Mouse (Mus musculus): ENCODE measurements at regions not wholly inside any gene's neighbourhood (a gene's known extent, or its start where the extent isn't known, plus 50 kb on each side); places are given as distances from the start of the nearest gene placed in this dataset.
A peak's percentile ranks its signal among the peaks of the same experiment; 100 is the strongest.

DNA sequence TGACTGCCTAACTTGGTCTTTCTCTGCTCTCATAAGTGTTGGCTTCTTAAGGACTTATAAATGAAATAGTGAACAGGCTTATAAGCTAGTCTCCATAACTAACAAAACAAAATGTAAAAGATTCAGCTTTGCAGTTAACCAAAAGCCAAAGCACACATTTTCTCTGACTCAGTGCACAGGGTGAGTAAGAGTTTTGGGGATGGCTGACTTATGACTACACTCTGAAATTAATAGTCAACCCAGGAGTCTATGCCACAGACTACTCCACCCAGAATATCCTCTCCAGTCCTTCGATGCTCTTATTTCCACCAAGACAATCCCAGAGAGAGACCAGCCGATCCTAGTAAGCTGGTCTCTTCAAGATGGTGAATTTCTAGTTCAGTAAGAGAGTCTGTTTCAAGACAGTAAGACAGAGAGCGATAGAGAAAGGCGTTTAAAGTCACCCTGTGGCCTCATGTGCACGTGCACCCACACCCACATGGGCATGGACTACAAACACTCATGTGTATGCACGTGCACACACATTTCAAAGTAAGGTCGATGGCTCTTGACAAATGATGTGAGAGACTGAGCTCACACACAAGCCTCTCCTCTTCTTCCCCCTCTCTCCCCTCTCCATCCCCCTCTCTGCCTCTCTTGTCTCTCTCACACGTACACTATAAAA lies 351.2 kb upstream of the Pmfbp1 start:
- no peak for ATAC-seq (replicated peaks; ENCODE audit: low read depth, poor library complexity, severe bottlenecking)

DNA sequence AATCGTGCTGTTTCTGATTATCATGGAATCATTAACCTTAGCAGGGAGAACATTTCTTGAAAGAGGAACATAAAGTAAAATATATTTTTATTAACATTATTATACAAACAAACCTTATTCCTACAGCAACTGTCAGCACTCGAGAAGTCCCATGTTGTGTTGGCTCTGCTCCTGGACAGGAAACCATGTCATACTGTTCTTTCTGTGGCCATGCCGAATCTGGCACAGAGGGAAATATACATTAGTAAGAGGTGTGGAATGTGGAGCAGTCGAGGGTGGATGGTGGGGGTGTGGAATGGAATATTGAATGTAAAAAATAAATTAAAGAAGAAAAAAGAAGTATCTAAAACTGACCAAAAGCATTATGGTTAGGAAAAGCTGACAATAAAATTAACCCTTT lies 342.1 kb upstream of the Pmfbp1 start:
- ATAC-seq (replicated peaks; ENCODE audit: low read depth, poor library complexity, severe bottlenecking) = no peak

DNA sequence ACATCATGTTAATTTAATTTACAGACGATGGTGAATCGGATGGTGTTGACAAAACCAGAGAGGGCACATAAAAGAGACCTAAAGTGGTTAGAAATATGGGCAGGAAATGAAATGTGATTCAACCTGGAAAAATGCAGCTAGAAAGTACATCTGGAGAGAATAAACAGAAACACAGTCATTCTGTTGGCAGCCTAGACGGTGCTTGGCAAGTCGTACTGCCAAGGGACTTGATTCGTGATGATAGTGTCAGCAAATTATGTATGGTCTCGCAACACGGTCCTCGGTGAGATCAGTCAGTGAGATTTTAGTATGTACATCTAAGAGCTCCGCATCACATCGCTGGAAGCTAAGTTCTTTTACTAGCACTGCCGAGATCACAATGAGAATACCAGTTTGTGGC lies 338.3 kb upstream of the Pmfbp1 start:
- ATAC-seq (replicated peaks; ENCODE audit: low read depth, poor library complexity, severe bottlenecking) = no peak

DNA sequence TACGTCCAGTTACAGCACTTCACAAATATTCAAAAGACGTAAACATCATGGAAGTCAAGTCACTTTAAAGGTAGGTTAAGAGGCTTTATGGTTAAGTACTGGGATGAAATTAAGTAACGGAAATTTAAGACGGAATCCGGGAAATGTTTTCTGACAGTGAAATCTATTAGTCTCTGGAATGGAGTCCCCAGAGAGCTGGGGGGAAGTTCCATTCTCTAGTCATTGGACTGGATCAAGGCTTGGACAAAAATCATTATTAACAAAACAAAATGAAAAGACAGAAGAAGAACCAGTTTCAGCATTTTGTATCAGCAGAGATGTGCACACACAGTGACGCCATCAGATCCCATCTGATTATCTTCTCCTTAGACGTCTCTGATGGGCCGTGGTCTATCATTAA lies 337.8 kb upstream of the Pmfbp1 start:
- no peak for ATAC-seq (replicated peaks; ENCODE audit: low read depth, poor library complexity, severe bottlenecking)

- no peak for ATAC-seq (replicated peaks; ENCODE audit: low read depth, poor library complexity, severe bottlenecking)
Observed at GRCm38 (mm10) chr8:109172701-109173100, 321.1 kb upstream of the Pmfbp1 start.

- peak; percentile 66 for ATAC-seq (replicated peaks; ENCODE audit: low read depth, poor library complexity, severe bottlenecking)
Observed at GRCm38 (mm10) chr8:109185558-109186198, 308.1 kb upstream of the Pmfbp1 start.

DNA sequence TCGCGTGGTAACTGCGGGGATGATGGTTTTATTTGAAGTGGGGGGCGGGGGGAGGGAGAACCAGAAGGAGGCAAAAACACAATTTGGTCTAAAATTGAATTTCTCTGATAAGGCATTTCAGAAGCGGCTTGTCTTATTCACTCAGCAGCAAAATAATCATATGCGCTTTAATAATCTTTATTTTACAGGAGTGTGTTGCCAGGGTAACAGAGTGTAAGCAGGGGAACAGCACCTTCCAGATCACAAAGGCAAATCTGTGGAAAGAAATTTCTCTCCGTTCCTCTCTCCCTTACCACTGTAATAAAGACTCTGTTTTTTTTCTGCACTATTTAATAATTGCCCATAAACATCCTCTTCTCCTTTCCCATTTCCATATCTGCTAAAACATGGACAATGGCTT lies 306.2 kb upstream of the Pmfbp1 start:
- ATAC-seq (replicated peaks; ENCODE audit: low read depth, poor library complexity, severe bottlenecking) = no peak

GRCm38 (mm10) chr8:109214247-109214646 lies 279.6 kb upstream of the Pmfbp1 start:
- ATAC-seq (replicated peaks; ENCODE audit: low read depth, poor library complexity, severe bottlenecking) = no peak

DNA sequence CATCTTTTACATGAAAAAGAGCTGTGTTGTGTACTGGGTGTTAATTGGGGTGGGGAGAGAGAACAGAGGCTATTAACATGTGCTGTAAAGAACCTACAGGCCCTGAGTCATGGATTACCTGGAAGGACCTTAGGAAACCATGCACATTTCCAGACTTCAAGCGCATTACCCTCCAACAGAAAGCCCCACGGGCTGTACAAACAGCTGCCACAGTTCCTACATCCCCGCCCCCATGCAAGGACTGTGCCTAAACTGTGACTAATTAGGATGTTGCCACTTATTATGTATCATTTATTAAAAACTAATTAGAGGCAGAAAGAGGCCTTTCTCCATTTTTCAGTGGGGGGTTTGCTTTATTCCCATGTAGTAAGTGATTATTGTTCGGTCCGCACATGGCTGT lies 277.5 kb upstream of the Pmfbp1 start:
- ATAC-seq (replicated peaks; ENCODE audit: low read depth, poor library complexity, severe bottlenecking) = no peak

- ATAC-seq (replicated peaks; ENCODE audit: low read depth, poor library complexity, severe bottlenecking) = no peak
Observed at GRCm38 (mm10) chr8:109217326-109217725, 276.5 kb upstream of the Pmfbp1 start.

GRCm38 (mm10) chr8:109232281-109233234 lies 261.3 kb upstream of the Pmfbp1 start:
- no peak for ATAC-seq (replicated peaks; ENCODE audit: low read depth, poor library complexity, severe bottlenecking)

DNA sequence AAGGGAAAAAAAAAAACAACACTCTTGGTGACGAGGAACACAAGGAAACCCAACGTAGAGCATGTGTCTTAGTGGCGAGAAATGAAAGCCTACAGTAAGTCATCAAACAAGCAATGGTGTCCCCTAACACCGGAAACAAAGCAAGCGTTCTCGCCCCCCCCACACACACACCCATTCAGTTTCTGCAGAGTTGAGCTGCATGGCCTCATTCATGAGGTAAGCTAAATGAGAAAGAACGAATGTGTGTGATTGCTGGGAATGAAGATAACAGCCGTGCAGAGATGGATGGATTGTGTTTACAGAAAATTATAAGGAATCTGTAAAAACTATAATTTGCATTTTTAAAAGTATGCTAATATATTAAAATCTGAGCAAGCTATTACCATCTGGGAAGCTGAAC lies 248.3 kb upstream of the Pmfbp1 start:
- ATAC-seq (replicated peaks; ENCODE audit: low read depth, poor library complexity, severe bottlenecking) = no peak

DNA sequence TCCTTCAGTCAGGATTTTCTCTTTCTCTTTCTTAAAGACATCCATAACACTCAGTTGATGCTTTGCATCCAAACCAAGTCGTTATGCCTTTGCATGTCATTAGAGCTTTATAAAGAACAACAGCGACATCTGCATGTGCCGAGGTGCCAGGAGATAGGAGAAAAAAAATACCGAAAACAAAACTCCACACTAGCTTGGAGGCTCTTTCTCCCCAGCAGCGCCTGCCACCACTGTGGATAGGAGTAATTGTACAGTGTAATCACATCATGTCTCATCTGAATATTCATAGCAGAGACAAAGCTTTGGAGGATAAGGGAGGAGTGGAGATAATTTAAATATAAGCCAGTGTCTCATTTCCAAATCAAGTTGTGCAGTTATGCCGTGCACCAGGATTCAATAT lies 246.0 kb upstream of the Pmfbp1 start:
- ATAC-seq (replicated peaks; ENCODE audit: low read depth, poor library complexity, severe bottlenecking) = no peak

- no peak for ATAC-seq (replicated peaks; ENCODE audit: low read depth, poor library complexity, severe bottlenecking)
Observed at GRCm38 (mm10) chr8:109248356-109248755, 245.5 kb upstream of the Pmfbp1 start.

DNA sequence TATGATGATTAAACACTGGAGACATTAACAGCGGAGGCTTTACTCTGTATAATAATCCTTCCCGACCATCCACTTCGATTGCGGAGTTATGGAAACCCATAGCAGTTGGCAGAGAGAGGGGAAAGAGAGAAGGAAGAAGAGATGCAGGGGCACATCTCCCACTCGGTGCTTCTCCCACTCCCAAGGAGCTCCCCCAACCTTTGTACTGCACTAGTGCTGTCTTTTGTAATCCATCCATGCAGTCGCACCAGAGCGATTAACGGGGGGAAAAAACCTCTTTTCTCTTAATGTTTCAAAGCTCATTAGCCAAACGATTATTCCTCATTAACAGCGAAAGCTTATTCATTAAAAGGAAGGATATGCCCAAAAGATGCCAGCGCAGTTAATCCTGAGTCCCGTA lies 244.6 kb upstream of the Pmfbp1 start:
- ATAC-seq (replicated peaks; ENCODE audit: low read depth, poor library complexity, severe bottlenecking) = no peak

DNA sequence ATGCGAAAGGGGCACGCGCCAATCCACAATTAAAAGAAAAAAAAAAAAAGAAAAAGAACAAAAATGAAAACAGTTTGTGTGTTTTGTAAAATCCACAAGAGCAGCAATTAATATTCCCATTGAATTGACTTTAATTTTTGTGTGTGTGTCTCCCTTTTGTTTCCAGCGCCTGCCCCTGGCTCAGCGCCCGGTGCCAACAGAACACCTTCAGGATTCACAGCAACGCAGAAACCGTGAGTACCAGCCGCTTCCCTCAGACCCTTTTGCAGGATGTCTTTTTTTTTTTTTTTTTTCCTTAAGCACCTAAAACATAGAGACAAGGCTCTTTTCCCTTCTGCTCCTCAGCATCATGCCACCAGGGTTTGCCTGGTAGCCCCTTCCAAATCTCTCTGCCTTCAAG lies 244.1 kb upstream of the Pmfbp1 start:
- no peak for ATAC-seq (replicated peaks; ENCODE audit: low read depth, poor library complexity, severe bottlenecking)

GRCm38 (mm10) chr8:109250551-109250950 lies 243.3 kb upstream of the Pmfbp1 start:
- ATAC-seq (replicated peaks; ENCODE audit: low read depth, poor library complexity, severe bottlenecking) = no peak

GRCm38 (mm10) chr8:109251360-109251798 lies 242.4 kb upstream of the Pmfbp1 start:
- ATAC-seq (replicated peaks; ENCODE audit: low read depth, poor library complexity, severe bottlenecking) = no peak

DNA sequence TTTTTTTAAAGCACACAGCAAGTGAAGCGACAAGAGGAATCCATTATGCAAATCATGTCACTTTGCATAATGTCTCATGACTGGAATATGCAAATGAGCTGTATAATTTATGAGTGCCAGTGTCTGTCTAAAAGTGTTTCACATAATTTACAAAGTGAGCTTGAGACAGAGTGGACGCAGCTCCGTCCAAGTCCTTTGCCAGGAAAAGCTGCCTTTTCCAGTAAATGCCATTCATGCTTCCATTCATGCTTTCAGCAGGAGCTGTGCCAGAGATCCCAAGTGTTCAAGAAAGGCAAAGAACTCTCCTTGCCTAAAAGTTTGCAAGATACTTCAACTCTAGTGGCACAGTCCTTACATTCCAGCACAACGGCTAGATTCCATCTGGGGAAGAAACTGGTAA lies 241.4 kb upstream of the Pmfbp1 start:
- no peak for ATAC-seq (replicated peaks; ENCODE audit: low read depth, poor library complexity, severe bottlenecking)

GRCm38 (mm10) chr8:109279129-109279528 lies 214.7 kb upstream of the Pmfbp1 start:
- ATAC-seq (replicated peaks; ENCODE audit: low read depth, poor library complexity, severe bottlenecking) = peak; percentile 65

- ATAC-seq (replicated peaks; ENCODE audit: low read depth, poor library complexity, severe bottlenecking) = peak; percentile 62
Observed at GRCm38 (mm10) chr8:109280540-109280939, 213.3 kb upstream of the Pmfbp1 start.

Measured in common myeloid progenitor, adult 5-6 weeks (primary cell).